Mouse (Mus musculus) midbrain, embryonic 11.5 days (tissue): ENCODE data around the gene Ercc4. TPM values are rescaled to one million over a fixed set of nuclear protein-coding genes. Genes with fewer than 3 reads are reported as not detected.

Source experiments
- ATAC-seq: fragments of 200-750 bp; cut with Nextera tagmentation; 2 replicates; pipeline ENCODE4 v1.8.0; 2017; ENCODE audit warnings: moderate TSS enrichment, moderate library complexity; ENCODE audit not compliant: low FRiP score
- DNase-seq: peaks from one replicate; pipeline ENCODE4 v3.0.0; 2015; ENCODE audit warnings: low spot score; ENCODE audit errors: missing footprints
- H3K27ac ChIP-seq: fragments of 300-500 bp; sonication (generic); 2 replicates; pipeline ENCODE4 v1.5.1; 2014; ENCODE audit warnings: low read depth, low read length
- H3K27me3 ChIP-seq: fragments of 300-500 bp; sonication (generic); 2 replicates; pipeline ENCODE4 v1.6.1; 2014; ENCODE audit warnings: mild to moderate bottlenecking, low read length, moderate library complexity, mixed read lengths; ENCODE audit not compliant: control insufficient read depth, insufficient read depth
- H3K36me3 ChIP-seq: fragments of 300-500 bp; sonication (generic); 2 replicates; pipeline ENCODE4 v1.6.1; 2014; ENCODE audit warnings: mild to moderate bottlenecking, low read length, moderate library complexity, mixed read lengths; ENCODE audit not compliant: control insufficient read depth, insufficient read depth
- H3K4me1 ChIP-seq: fragments of 300-500 bp; sonication (generic); 2 replicates; pipeline ENCODE4 v1.6.1; 2014; ENCODE audit warnings: low read length; ENCODE audit not compliant: control insufficient read depth, insufficient read depth
- H3K4me2 ChIP-seq: fragments of 300-500 bp; sonication (generic); 2 replicates; pipeline ENCODE4 v1.6.1; 2014; ENCODE audit warnings: mild to moderate bottlenecking, moderate library complexity
- H3K4me3 ChIP-seq: fragments of 300-500 bp; sonication (generic); 2 replicates; pipeline ENCODE4 v1.5.1; 2014; ENCODE audit warnings: low read depth, low read length
- H3K9ac ChIP-seq: fragments of 300-500 bp; sonication (generic); 2 replicates; pipeline ENCODE4 v1.6.1; 2014; ENCODE audit warnings: low read length
- H3K9me3 ChIP-seq: fragments of 300-500 bp; sonication (generic); 2 replicates; pipeline ENCODE4 v1.6.1; 2016; ENCODE audit warnings: low read length; ENCODE audit not compliant: control insufficient read depth
- WGBS: fragments of 180-500 bp; shearing (Covaris S2); extraction: QIAGEN DNeasy Blood & Tissue Kit; methylation state at CpG from one replicate; pipeline ENCODE4 v1.1.7; 2014; 5-methylcytosine and 5-hydroxymethylcytosine counted together
- polyA plus RNA-seq: library from polyadenylated mRNA; unstranded; fragments of >200 nt; fragmentation: Nextera tagmentation; extraction: Ambion mirVana; gene quantifications from 2 replicates; pipeline ENCODE4 v1.2.1, GENCODE M21; 2014

The Ercc4 gene
- polyA plus RNA-seq, 1 experiment from 2014 or later: 13.7 TPM

DNA sequence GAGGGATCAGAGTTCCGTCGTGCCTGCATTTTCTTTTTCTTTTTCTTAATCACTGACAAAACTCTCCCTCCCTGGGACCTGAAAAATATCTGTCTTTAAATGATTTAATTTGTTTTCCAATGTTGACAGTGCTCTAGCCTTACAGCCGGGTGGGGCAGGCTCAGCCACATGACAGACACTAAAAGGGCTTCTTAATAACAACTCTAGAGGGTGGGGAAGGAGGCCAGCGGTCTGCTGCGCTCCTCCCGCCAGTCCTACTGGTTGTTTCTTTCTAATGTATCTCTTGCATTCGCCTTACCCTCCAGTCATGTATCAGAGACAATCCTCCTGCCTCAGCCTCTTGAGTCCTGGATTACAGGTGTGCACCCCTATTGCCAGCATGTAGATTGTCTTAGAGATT, 34.4 kb downstream of the Ercc4 start:
- no peak overlapping the region for H3K4me3 ChIP-seq
- H3K36me3 ChIP-seq: peaks cover 9% of the 10 kb centered on the region
- H3K4me2 ChIP-seq: no peak overlapping the region
- no peaks in the 10 kb centered on the region for H3K4me1 ChIP-seq
- 90% methylated on average over 7 of the region's 7 CpGs for WGBS
- no peak overlapping the region for H3K27ac ChIP-seq
- no peak for ATAC-seq
- DNase-seq: no peak
- H3K27me3 ChIP-seq: no peaks in the 10 kb centered on the region
- H3K9me3 ChIP-seq: no peaks in the 10 kb centered on the region
- H3K9ac ChIP-seq: no peak overlapping the region

DNA sequence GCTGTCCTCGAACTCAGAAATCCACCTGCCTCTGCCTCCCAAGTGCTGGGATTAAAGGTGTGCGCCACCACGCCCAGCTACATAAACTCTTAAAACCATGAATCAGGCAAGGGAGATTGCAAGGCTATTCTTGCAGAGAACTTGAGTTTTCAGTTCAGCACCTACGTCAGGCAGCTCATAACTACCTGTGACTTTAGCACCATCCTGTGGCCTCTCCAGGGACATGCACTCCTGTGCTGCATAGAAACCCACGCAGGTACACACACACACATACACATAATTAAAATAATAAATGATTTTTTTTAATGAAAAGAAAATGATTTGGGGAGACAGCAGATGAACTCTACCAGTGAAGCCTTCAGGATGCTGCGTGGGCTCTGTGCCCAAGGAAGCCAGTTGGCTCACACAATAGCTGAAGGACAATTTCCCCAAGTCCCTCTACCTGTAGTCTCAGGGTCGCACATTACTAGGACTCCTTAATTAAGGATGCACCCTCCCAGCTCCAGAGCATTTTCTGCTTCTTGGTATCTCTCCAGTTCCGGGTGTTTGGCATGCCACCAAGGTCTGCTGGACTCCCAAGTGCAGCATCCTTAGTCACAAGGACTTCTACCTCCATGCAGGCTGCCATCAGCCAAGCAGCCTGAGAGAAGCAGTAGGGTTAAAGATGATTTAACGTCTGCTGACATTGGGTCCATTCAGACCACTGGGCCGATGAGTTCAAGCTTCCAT, 35.4 kb downstream of the Ercc4 start:
- Histone ChIP-seq H3K36me3 (peaks cover 9% of the 10 kb centered on the region), H3K9me3 (no peaks in the 10 kb centered on the region)

DNA sequence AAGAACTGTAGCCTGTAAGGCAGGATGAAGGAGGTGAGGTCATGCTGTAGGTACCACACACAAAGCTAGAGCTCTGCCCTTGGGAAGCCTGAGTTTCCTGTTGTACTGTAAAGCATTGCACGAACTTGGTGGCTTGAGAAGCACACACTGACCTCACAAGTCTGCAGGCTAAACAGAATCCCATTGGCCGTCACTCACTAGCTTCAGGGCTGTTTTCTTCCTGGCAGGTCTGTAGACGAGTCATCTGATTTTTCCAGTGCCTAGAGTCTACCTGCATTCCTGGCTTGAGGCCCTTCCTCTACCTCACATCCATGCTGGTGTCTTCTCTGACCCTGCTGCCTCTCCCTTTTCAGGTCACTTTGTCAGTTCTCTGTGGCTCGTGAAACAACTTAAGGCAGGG, 36.7 kb downstream of the Ercc4 start:
- no peaks in the 10 kb centered on the region for H3K4me1 ChIP-seq
- WGBS: 91% methylated on average over 4 of the region's 4 CpGs
- H3K27ac ChIP-seq: no peak overlapping the region
- no peak overlapping the region for H3K4me3 ChIP-seq
- H3K36me3 ChIP-seq: peaks cover 9% of the 10 kb centered on the region
- no peak overlapping the region for H3K4me2 ChIP-seq
- no peak overlapping the region for H3K9ac ChIP-seq
- no peaks in the 10 kb centered on the region for H3K27me3 ChIP-seq
- no peaks in the 10 kb centered on the region for H3K9me3 ChIP-seq
- no peak for ATAC-seq
- DNase-seq: no peak

More for the DNA sequence above, 35.4 kb downstream of the Ercc4 start:
- no peak for ATAC-seq
- Histone ChIP-seq H3K9ac (no peak overlapping the region), H3K4me2 (no peak overlapping the region), H3K4me1 (no peaks in the 10 kb centered on the region), H3K27ac (no peak overlapping the region), H3K4me3 (no peak overlapping the region), H3K27me3 (no peaks in the 10 kb centered on the region)
- DNase-seq: no peak
- 95% methylated on average over 10 of the region's 10 CpGs for WGBS

DNA sequence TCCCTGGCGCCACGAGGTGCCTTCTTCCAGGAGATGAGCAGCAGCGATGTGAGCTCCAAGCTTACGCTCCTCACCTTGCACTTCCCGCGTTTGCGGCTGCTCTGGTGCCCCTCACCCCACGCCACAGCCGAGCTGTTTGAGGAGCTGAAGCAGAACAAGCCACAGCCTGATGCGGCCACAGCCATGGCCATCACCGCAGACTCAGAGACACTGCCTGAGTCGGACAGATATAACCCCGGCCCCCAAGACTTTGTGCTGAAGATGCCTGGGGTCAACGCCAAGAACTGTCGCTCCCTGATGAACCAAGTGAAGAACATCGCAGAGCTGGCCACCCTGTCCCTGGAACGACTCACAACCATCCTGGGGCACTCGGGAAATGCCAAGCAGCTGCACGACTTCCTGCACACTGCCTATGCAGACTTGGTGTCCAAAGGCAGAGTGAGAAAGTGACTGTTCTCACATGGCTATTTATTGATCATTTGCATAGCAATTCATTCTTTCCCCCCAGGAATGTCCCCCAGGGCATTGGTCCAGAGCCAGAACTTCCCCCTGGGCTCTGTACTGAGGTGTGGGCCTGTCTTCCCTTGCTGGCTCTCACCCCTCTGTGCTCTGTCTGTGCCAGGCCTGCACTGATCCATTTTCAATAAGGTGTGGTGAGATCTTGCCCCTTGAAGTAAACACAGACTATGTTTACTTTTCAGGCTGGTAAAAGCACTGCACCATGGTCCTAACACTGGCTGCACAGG, 38.5 kb downstream of the Ercc4 start:
- no peak for DNase-seq
- WGBS: 97% methylated on average over 19 of the region's 19 CpGs
- H3K9me3 ChIP-seq: no peaks in the 10 kb centered on the region
- no peak overlapping the region for H3K27ac ChIP-seq
- no peak for ATAC-seq
- no peaks in the 10 kb centered on the region for H3K27me3 ChIP-seq
- H3K4me3 ChIP-seq: no peak overlapping the region
- no peaks in the 10 kb centered on the region for H3K4me1 ChIP-seq
- H3K36me3 ChIP-seq: peaks cover 7% of the 10 kb centered on the region
- no peak overlapping the region for H3K4me2 ChIP-seq
- H3K9ac ChIP-seq: no peak overlapping the region

DNA sequence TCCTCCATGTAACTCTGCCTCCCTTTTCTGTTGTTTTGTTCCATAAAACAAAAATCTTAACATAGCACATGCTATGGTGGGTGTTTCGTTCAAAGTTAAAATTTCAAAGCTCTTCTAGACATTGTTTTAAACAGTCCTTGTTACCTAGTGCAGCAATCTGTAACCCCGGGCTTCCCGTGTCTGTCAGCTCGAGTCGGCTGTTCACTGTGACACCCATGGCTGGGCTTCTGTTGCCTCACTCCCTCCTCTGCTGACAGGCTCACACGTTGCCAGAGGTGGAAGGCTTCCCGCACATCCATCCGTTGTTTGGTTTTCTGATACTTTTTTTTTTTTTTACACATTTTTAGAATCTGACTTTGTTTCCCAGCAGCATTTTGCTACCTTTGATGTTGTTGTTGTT, 40.5 kb downstream of the Ercc4 start:
- H3K4me1 ChIP-seq: no peaks in the 10 kb centered on the region
- H3K36me3 ChIP-seq: peaks cover 7% of the 10 kb centered on the region
- H3K4me2 ChIP-seq: no peak overlapping the region
- no peak overlapping the region for H3K27ac ChIP-seq
- WGBS: 96% methylated on average over 8 of the region's 8 CpGs
- no peak overlapping the region for H3K4me3 ChIP-seq
- H3K9me3 ChIP-seq: no peaks in the 10 kb centered on the region
- ATAC-seq (no peak), DNase-seq (no peak)
- no peak overlapping the region for H3K9ac ChIP-seq
- no peaks in the 10 kb centered on the region for H3K27me3 ChIP-seq

DNA sequence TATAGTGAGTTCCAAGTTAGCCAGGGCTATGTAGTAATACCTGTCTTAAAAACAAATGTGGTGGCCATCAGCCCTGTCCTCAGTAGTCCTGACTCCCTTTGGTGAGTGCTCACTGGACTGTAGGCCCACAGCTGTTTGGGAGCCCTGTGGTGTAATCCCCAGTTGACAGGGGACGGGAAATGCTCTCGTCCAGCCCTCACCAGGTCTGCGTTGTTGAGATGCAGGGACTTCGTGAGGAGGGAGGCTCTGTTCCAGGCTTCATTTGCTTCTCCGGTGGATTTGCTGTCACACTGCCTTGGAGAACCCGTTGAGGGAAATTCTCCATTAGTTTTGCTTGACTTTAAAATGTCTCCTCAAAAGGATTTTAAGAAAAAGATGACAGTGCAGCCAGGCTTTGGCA, 41.3 kb downstream of the Ercc4 start:
- ATAC-seq (no peak), DNase-seq (no peak)
- Histone ChIP-seq H3K4me1 (no peaks in the 10 kb centered on the region), H3K4me2 (no peak overlapping the region), H3K27me3 (no peaks in the 10 kb centered on the region), H3K9me3 (no peaks in the 10 kb centered on the region), H3K4me3 (no peak overlapping the region), H3K27ac (no peak overlapping the region), H3K9ac (no peak overlapping the region), H3K36me3 (peaks cover 5% of the 10 kb centered on the region)
- WGBS: 80% methylated on average over 6 of the region's 6 CpGs

DNA sequence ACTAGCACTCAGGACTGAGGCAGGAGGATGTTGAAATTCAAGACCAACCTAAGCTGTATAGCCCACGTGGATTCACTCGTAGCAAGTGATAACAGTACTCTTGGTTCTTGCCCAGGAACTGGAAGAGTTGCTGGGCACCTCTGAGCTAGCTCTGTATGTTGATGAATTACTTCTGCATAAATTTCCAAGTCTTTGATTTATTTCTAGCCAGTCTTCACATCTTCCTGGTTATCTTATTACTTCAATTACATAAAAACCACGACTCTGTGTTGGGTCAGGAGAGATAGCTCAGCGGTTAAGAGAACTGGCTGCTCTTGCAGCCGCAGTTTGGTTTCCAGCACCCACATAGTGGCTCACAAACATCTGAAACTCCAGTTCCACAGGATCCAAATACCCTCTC, 43.0 kb downstream of the Ercc4 start:
- ATAC-seq: no peak
- Histone ChIP-seq H3K27me3 (no peaks in the 10 kb centered on the region), H3K9ac (no peak overlapping the region), H3K4me3 (no peak overlapping the region), H3K27ac (no peak overlapping the region), H3K4me2 (no peak overlapping the region), H3K36me3 (peaks cover 2% of the 10 kb centered on the region), H3K9me3 (no peaks in the 10 kb centered on the region), H3K4me1 (no peaks in the 10 kb centered on the region)
- 91% methylated on average over 5 of the region's 5 CpGs for WGBS
- DNase-seq: no peak

DNA sequence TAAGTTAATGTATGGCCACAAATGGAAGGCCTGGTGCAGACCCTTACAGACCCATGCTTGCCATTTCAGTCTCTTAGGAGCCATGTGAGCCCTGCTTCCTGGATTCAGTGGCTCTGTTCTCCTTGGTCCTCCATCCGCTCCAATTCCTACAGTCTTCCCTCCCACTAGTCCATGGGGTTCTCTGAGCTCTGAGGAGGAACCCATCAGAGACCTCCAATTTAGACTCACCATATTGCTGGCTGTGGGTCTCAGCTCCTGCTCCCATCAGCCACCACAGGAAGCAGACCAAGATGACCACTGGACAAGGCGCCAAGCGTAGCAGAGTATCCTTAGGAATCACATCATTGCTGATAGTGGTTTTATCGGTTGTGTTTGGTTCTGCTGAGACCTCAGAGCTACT, 43.7 kb downstream of the Ercc4 start:
- WGBS: 88% methylated on average over 4 of the region's 4 CpGs
- H3K36me3 ChIP-seq: no peaks in the 10 kb centered on the region; the same call in 1 of the 2 replicates
- ATAC-seq (no peak), DNase-seq (no peak)
- no peak overlapping the region for H3K9ac ChIP-seq
- H3K4me1 ChIP-seq: no peaks in the 10 kb centered on the region
- H3K27ac ChIP-seq: no peak overlapping the region
- H3K4me3 ChIP-seq: no peak overlapping the region
- H3K4me2 ChIP-seq: no peak overlapping the region
- no peaks in the 10 kb centered on the region for H3K27me3 ChIP-seq
- H3K9me3 ChIP-seq: no peaks in the 10 kb centered on the region

DNA sequence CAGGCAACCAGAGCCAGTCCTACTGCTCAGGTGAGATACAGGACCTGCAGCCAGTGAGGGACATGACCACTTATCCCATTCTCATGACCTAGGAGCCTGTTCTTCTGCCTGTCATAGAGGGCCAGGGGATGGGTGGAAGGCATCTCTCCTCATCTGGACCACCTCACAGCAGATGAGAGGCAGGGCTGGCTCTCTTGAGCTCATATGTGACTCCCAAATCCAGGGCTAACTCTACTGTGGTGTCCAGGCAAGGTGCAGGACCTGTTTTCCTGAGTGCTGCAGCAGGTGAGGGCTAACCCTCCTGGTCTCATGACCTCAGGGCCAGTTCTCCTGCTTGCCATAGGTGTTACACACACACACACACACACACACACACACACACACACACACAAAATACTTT, 44.9 kb downstream of the Ercc4 start:
- H3K27ac ChIP-seq: no peak overlapping the region
- DNase-seq (no peak), ATAC-seq (no peak)
- H3K4me1 ChIP-seq: no peaks in the 10 kb centered on the region
- no peaks in the 10 kb centered on the region for H3K9me3 ChIP-seq
- no peaks in the 10 kb centered on the region for H3K27me3 ChIP-seq
- no peaks in the 10 kb centered on the region for H3K36me3 ChIP-seq
- no peak overlapping the region for H3K9ac ChIP-seq
- no peak overlapping the region for H3K4me2 ChIP-seq
- no peak overlapping the region for H3K4me3 ChIP-seq
